Mouse (Mus musculus): ENCODE results near the gene Nav1. TPM values are rescaled to one million over a fixed set of nuclear protein-coding genes. Genes with fewer than 3 reads are reported as not detected.

Gene Nav1
- polyA plus RNA-seq, 1 experiment = 7.8 TPM

GRCm38 (mm10) chr1:135581001-135581400 lies 26.1 kb downstream of the Nav1 start:
- no peak overlapping the region for H3K27ac ChIP-seq (replicated peaks; ENCODE audit: low read depth, low read length)
- peaks cover 19% of the 10 kb centered on the region for H3K4me1 ChIP-seq (ENCODE audit: control insufficient read depth, insufficient read depth, insufficient read length, low read length)
- no peak overlapping the region for H3K4me3 ChIP-seq (ENCODE audit: insufficient read depth, low read depth, low read length)

- peaks cover 29% of the 10 kb centered on the region for H3K4me1 ChIP-seq (ENCODE audit: control insufficient read depth, insufficient read depth, insufficient read length, low read length)
- no peak overlapping the region for H3K27ac ChIP-seq (replicated peaks; ENCODE audit: low read depth, low read length)
- H3K4me3 ChIP-seq (ENCODE audit: insufficient read depth, low read depth, low read length) = no peak overlapping the region
These were observed 28.0 kb downstream of the Nav1 start for GRCm38 (mm10) chr1:135579111-135579510.

GRCm38 (mm10) chr1:135577793-135578192 lies 29.3 kb downstream of the Nav1 start:
- Histone ChIP-seq H3K4me1 (ENCODE audit: control insufficient read depth, insufficient read depth, insufficient read length, low read length) (peaks cover 25% of the 10 kb centered on the region), H3K4me3 (ENCODE audit: insufficient read depth, low read depth, low read length) (no peak overlapping the region), H3K27ac (replicated peaks; ENCODE audit: low read depth, low read length) (no peak overlapping the region)

- H3K27ac ChIP-seq (replicated peaks; ENCODE audit: low read depth, low read length) = no peak overlapping the region
- peaks cover 17% of the 10 kb centered on the region for H3K4me1 ChIP-seq (ENCODE audit: control insufficient read depth, insufficient read depth, insufficient read length, low read length)
- no peak overlapping the region for H3K4me3 ChIP-seq (ENCODE audit: insufficient read depth, low read depth, low read length)
These were observed 31.7 kb downstream of the Nav1 start for GRCm38 (mm10) chr1:135575393-135575792.

GRCm38 (mm10) chr1:135574451-135575208 lies 32.5 kb downstream of the Nav1 start:
- 0 out of 2 replicates have a peak overlapping the region, but pooled peaks have one; percentile 5 for H3K27ac ChIP-seq (replicated peaks; ENCODE audit: low read depth, low read length)
- H3K4me1 ChIP-seq (ENCODE audit: control insufficient read depth, insufficient read depth, insufficient read length, low read length) = peaks cover 17% of the 10 kb centered on the region
- no peak overlapping the region for H3K4me3 ChIP-seq (ENCODE audit: insufficient read depth, low read depth, low read length)

- peaks cover 17% of the 10 kb centered on the region for H3K4me1 ChIP-seq (ENCODE audit: control insufficient read depth, insufficient read depth, insufficient read length, low read length)
- no peak overlapping the region for H3K27ac ChIP-seq (replicated peaks; ENCODE audit: low read depth, low read length)
- H3K4me3 ChIP-seq (ENCODE audit: insufficient read depth, low read depth, low read length) = no peak overlapping the region
These were observed 34.8 kb downstream of the Nav1 start for GRCm38 (mm10) chr1:135572139-135572892.

GRCm38 (mm10) chr1:135568087-135568486 lies 39.0 kb downstream of the Nav1 start:
- H3K27ac ChIP-seq (replicated peaks; ENCODE audit: low read depth, low read length) = no peak overlapping the region
- H3K4me3 ChIP-seq (ENCODE audit: insufficient read depth, low read depth, low read length) = no peak overlapping the region
- 0 out of 2 replicates have a peak, but pooled peaks cover 2% of the 10 kb centered on the region for H3K4me1 ChIP-seq (ENCODE audit: control insufficient read depth, insufficient read depth, insufficient read length, low read length)

GRCm38 (mm10) chr1:135566611-135567010 lies 40.5 kb downstream of the Nav1 start:
- Histone ChIP-seq H3K4me3 (ENCODE audit: insufficient read depth, low read depth, low read length) (no peak overlapping the region), H3K27ac (replicated peaks; ENCODE audit: low read depth, low read length) (no peak overlapping the region), H3K4me1 (ENCODE audit: control insufficient read depth, insufficient read depth, insufficient read length, low read length) (0 out of 2 replicates have a peak, but pooled peaks cover 2% of the 10 kb centered on the region)

- Histone ChIP-seq H3K4me3 (ENCODE audit: insufficient read depth, low read depth, low read length) (no peak overlapping the region), H3K4me1 (ENCODE audit: control insufficient read depth, insufficient read depth, insufficient read length, low read length) (0 out of 2 replicates have a peak, but pooled peaks cover 2% of the 10 kb centered on the region)
These were observed 41.3 kb downstream of the Nav1 start for GRCm38 (mm10) chr1:135565775-135566174.

GRCm38 (mm10) chr1:135564660-135565519 lies 42.2 kb downstream of the Nav1 start:
- Histone ChIP-seq H3K4me1 (ENCODE audit: control insufficient read depth, insufficient read depth, insufficient read length, low read length) (0 out of 2 replicates have a peak, but pooled peaks cover 2% of the 10 kb centered on the region), H3K4me3 (ENCODE audit: insufficient read depth, low read depth, low read length) (no peak overlapping the region), H3K27ac (replicated peaks; ENCODE audit: low read depth, low read length) (no peak overlapping the region)

More at GRCm38 (mm10) chr1:135565775-135566174, 41.3 kb downstream of the Nav1 start:
- H3K27ac ChIP-seq (replicated peaks; ENCODE audit: low read depth, low read length) = no peak overlapping the region

GRCm38 (mm10) chr1:135563781-135564414 lies 43.2 kb downstream of the Nav1 start:
- Histone ChIP-seq H3K4me3 (ENCODE audit: insufficient read depth, low read depth, low read length) (no peak overlapping the region), H3K27ac (replicated peaks; ENCODE audit: low read depth, low read length) (no peak overlapping the region), H3K4me1 (ENCODE audit: control insufficient read depth, insufficient read depth, insufficient read length, low read length) (0 out of 2 replicates have a peak, but pooled peaks cover 2% of the 10 kb centered on the region)

GRCm38 (mm10) chr1:135562982-135563650 lies 44.0 kb downstream of the Nav1 start:
- no peak overlapping the region for H3K27ac ChIP-seq (replicated peaks; ENCODE audit: low read depth, low read length)
- 0 out of 2 replicates have a peak, but pooled peaks cover 2% of the 10 kb centered on the region for H3K4me1 ChIP-seq (ENCODE audit: control insufficient read depth, insufficient read depth, insufficient read length, low read length)
- H3K4me3 ChIP-seq (ENCODE audit: insufficient read depth, low read depth, low read length) = no peak overlapping the region

- 0 out of 2 replicates have a peak, but pooled peaks cover 2% of the 10 kb centered on the region for H3K4me1 ChIP-seq (ENCODE audit: control insufficient read depth, insufficient read depth, insufficient read length, low read length)
- H3K27ac ChIP-seq (replicated peaks; ENCODE audit: low read depth, low read length) = no peak overlapping the region
- no peak overlapping the region for H3K4me3 ChIP-seq (ENCODE audit: insufficient read depth, low read depth, low read length)
These were observed 45.0 kb downstream of the Nav1 start for GRCm38 (mm10) chr1:135562115-135562514.

GRCm38 (mm10) chr1:135561282-135561681 lies 45.8 kb downstream of the Nav1 start:
- H3K4me3 ChIP-seq (ENCODE audit: insufficient read depth, low read depth, low read length) = no peak overlapping the region
- 0 out of 2 replicates have a peak, but pooled peaks cover 2% of the 10 kb centered on the region for H3K4me1 ChIP-seq (ENCODE audit: control insufficient read depth, insufficient read depth, insufficient read length, low read length)
- H3K27ac ChIP-seq (replicated peaks; ENCODE audit: low read depth, low read length) = no peak overlapping the region

Measured in brown adipose tissue, adult 24 weeks (tissue).